Mouse (Mus musculus) neutrophil, adult 65 days (primary cell): ENCODE results near the gene Jsrp1. TPM values are rescaled to one million over a fixed set of nuclear protein-coding genes. Genes with fewer than 3 reads are reported as not detected.

Experiments used
- total RNA-seq: library from RNA; stranded (reverse); gene quantifications from 2 replicates; pipeline ENCODE4 v1.2.4, GENCODE M21; 2023

Jsrp1 gene
- not detected in 2 replicates for total RNA-seq

DNA sequence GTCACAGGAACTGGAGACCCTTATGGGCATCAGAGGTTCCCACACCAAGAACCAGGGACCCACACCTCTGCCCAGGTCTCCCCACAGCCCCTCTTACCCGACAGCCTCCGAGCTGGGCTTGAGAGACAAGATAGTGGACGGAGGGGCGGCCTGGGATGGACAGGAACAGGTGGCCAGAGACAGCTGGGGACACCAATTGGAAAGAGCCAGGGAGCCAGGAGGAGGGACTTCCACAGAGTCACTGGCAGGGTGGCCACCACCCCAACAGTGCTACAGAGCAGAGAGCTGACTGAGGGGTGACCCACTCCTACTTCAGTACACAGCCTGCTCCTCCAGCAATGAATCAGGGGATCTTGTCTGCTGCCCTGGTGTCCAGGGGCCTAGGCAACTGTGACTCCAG is at the start of gene Jsrp1:
Jsrp1 (minus strand) TSS at position 133 of the 400 bp plus-strand sequence.

GRCm38 (mm10) chr10:80854913-80855748 is 41.8 kb upstream of the Jsrp1 start, which contains the start of the genes Lsm7 and Sppl2b:
Gene Lsm7, minus strand, starts transcription at chr10:80855209.
Gene Sppl2b, plus strand, starts transcription at chr10:80855275.

DNA sequence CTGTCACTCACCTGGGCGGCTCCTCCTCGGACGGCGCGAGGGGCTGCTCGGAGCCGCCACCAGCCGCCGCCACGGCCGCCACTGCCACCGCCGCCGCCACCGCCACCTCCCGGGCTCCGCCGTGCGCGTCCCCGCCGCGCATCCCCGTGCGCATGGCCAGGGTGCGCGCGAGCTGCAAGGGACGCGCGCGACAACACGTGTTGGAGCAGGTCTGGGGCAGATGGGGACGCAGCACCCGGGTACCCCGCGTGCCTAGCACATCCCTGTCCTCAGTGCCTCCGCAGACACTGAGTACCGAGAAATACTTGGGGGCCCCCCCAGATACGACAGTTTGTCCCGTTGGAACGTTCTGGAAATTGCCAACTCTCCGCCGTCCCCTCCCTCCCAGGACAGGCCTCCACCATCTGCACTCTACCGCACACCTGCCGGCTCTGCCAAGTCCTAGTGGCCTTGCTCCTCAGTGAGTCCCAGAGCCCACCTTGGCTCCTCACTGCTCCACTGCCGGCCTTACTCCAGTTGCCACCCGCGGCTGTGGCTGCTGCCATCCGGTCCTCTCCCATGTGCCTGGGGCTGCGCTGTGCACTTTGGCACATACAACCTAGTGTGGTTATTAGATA is 30.7 kb upstream of the Jsrp1 start, which contains the start of gene Lingo3:
Lingo3 (minus strand) TSS at position 109 of the 617 bp plus-strand sequence.

DNA sequence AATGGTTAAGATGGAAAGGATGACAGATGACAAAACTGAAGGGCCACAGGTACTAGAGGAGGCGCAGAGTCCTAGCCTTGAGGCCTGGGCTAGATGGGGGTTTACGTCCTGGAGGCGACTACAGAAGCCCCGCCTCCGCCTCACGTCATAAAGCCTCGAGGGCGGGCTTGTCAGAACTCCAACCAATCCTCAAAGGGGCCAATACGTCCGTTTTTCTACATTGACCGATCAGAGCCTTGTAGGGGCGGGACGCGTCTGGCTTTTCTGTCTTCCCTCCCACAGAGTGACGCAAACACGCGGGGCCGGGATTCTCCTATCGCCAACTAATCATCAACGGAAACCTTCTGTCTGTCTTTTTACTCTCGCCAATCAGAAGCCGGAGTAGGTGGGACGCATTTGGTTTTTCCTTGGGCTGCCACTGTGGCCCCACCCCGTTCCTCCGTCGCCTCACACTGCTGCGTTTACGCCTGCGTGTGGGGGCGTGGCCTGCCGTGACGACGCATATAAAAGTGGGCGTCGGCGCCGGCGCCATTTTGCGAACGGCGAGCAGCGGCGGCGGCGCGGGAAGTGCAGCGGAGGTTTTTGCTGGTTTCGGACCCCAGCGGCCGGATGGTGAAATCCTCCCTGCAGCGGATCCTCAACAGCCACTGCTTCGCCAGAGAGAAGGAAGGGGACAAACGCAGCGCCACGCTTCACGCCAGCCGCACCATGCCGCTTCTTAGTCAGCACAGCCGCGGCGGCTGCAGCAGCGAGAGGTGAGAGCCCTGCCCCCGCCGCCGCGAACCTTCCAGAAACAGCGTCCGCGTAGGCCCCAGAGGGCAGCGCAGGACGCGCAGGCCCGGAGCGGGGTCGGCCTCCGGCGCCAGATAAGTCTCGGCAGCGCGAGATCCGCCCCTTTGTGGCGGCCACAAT is 13.1 kb upstream of the Jsrp1 start, which contains the start of gene Oaz1:
Oaz1 (plus strand) TSS at position 506 of the 912 bp plus-strand sequence.

GRCm38 (mm10) chr10:80804916-80805315 is 8.4 kb downstream of the Jsrp1 start, which contains the start of gene Amh:
Gene Amh, plus strand, starts transcription at chr10:80805243.

GRCm38 (mm10) chr10:80798150-80799006 is 14.9 kb downstream of the Jsrp1 start, which contains the start of the genes Sf3a2 and Plekhj1:
Gene Sf3a2, plus strand, starts transcription at chr10:80798198.
Gene Plekhj1, minus strand, starts transcription at chr10:80798626.

Other genes with a start within 250 kb of the Jsrp1 start
- gene Klf16, start 236.2 kb downstream of the Jsrp1 start, total RNA-seq, result 5.7 and 7.0 TPM in 2 replicates
- gene Abhd17a, start 223.2 kb downstream of the Jsrp1 start, total RNA-seq, result 34.9 and 41.1 TPM in 2 replicates
- 6.9 and 8.2 TPM in 2 replicates for gene Scamp4, start 210.6 kb downstream of the Jsrp1 start, total RNA-seq
- 0.98 and 2.0 TPM in 2 replicates for gene Adat3, start 210.6 kb downstream of the Jsrp1 start, total RNA-seq
- gene Gm49322, start 207.5 kb downstream of the Jsrp1 start, total RNA-seq, result 0.77 and 0.98 TPM in 2 replicates
- gene Csnk1g2, start 190.7 kb downstream of the Jsrp1 start, total RNA-seq, result 101 and 129 TPM in 2 replicates
- gene Btbd2, start 156.4 kb downstream of the Jsrp1 start, total RNA-seq, result 12.4 and 15.2 TPM in 2 replicates
- gene Mknk2, start 135.4 kb downstream of the Jsrp1 start, total RNA-seq, result 181 and 193 TPM in 2 replicates
- gene Mob3a, start 111.5 kb downstream of the Jsrp1 start, total RNA-seq, result 140 and 155 TPM in 2 replicates
- 8.4 and 14.1 TPM in 2 replicates for gene Izumo4, start 111.3 kb downstream of the Jsrp1 start, total RNA-seq
- 99.7 and 123 TPM in 2 replicates for gene Ap3d1, start 71.2 kb downstream of the Jsrp1 start, total RNA-seq
- gene Dot1l, start 58.3 kb downstream of the Jsrp1 start, total RNA-seq, result 21.3 and 32.2 TPM in 2 replicates
- 39.7 and 47.3 TPM in 2 replicates for gene Sf3a2, start 15.3 kb downstream of the Jsrp1 start, total RNA-seq
- gene Plekhj1, start 14.9 kb downstream of the Jsrp1 start, total RNA-seq, result 62.9 and 84.6 TPM in 2 replicates
- gene Amh, start 8.3 kb downstream of the Jsrp1 start, total RNA-seq, result 0.77 and 1.2 TPM in 2 replicates
- 506 and 673 TPM in 2 replicates for gene Oaz1, start 13.2 kb upstream of the Jsrp1 start, total RNA-seq
- gene Lingo3, start 30.5 kb upstream of the Jsrp1 start, total RNA-seq, result not detected in 2 replicates
- 10.1 and 19.3 TPM in 2 replicates for gene Lsm7, start 41.7 kb upstream of the Jsrp1 start, total RNA-seq
- gene Sppl2b, start 41.8 kb upstream of the Jsrp1 start, total RNA-seq, result 14.0 and 15.8 TPM in 2 replicates
- gene Tmprss9, start 58.4 kb upstream of the Jsrp1 start, total RNA-seq, result not detected in 2 replicates
- gene Timm13, start 87.5 kb upstream of the Jsrp1 start, total RNA-seq, result 35.2 and 38.8 TPM in 2 replicates
- 17.8 and 24.7 TPM in 2 replicates for gene Lmnb2, start 104.7 kb upstream of the Jsrp1 start, total RNA-seq
- gene Gadd45b, start 116.6 kb upstream of the Jsrp1 start, total RNA-seq, result 50.6 and 86.7 TPM in 2 replicates
- gene Gng7, start 201.4 kb upstream of the Jsrp1 start, total RNA-seq, result 0.23 and 0.92 TPM in 2 replicates
- gene Diras1, start 212.2 kb upstream of the Jsrp1 start, total RNA-seq, result not detected in 2 replicates
- 11.5 and 13.1 TPM in 2 replicates for gene Slc39a3, start 223.9 kb upstream of the Jsrp1 start, total RNA-seq
- 47.2 and 56.7 TPM in 2 replicates for gene Sgta, start 246.7 kb upstream of the Jsrp1 start, total RNA-seq